In genomic region chr10:20725384-20725983, GRCm38 (mm10) we compare ENCODE assay signal across 8 mouse cellular contexts. TPM values are rescaled to one million over a fixed set of nuclear protein-coding genes. Genes with fewer than 3 reads are reported as not detected.
DNase-seq lines count a peak whose midpoint lies in the region; ATAC-seq and TF ChIP-seq lines count a peak whose summit lies in the region.

No protein-coding gene starts in this region.

- ATAC-seq in frontal cortex, adult (ENCODE audit: low TSS enrichment) = peak; percentile 60
- no peak for ATAC-seq in limb, embryonic 15.5 days (ENCODE audit: insufficient number of reproducible peaks, low FRiP score, low TSS enrichment, low read depth)
- no peak for ATAC-seq in stomach, postnatal 0 days (ENCODE audit: low FRiP score, low TSS enrichment)
- no peak for ATAC-seq in megakaryocyte progenitor cell, adult 5-6 weeks (replicated peaks; ENCODE audit: poor library complexity)

- no peak for TF ChIP-seq EP300 in stomach, postnatal 0 days (optimal IDR thresholded peaks at IDR 0.05)

- H3K4me1 ChIP-seq in limb, embryonic 15.5 days = peaks cover 21% of the 10 kb centered on the region
- no peaks in the 10 kb centered on the region for H3K4me1 ChIP-seq in stomach, postnatal 0 days (replicated peaks; ENCODE audit: control insufficient read depth, insufficient read depth)

- DNase-seq in frontal cortex, postnatal 25 days (ENCODE audit: low spot score in 2 of 2) = no peak
- peak; percentile 38 for DNase-seq in retina, postnatal 1 day
- no peak for DNase-seq in retina, embryonic 14.5 days (ENCODE audit: low spot score)
- no peak for DNase-seq in stomach, postnatal 0 days (ENCODE audit: low spot score)
- no peak for DNase-seq in cerebellum, adult 18-20 months

- H3K4me2 ChIP-seq in limb, embryonic 15.5 days = peak overlapping the region; percentile 51
- H3K4me2 ChIP-seq in stomach, postnatal 0 days (replicated peaks; ENCODE audit: low read depth) = peak overlapping the region; percentile 58

- TF ChIP-seq CTCF in stomach, postnatal 0 days (IDR thresholded peaks at IDR 0.05; ENCODE audit: low read depth) = no peak

- H3K4me3 ChIP-seq in limb, embryonic 15.5 days = peak overlapping the region; percentile 41
- H3K4me3 ChIP-seq in stomach, postnatal 0 days (ENCODE audit: low read depth, low read length) = no peak overlapping the region

- WGBS in limb, embryonic 15.5 days = 26% methylated on average over 8 of the region's 8 CpGs
- WGBS in stomach, postnatal 0 days = 53% methylated on average over 8 of the region's 8 CpGs

- no peaks in the 10 kb centered on the region for H3K9me3 ChIP-seq in limb, embryonic 15.5 days
- no peaks in the 10 kb centered on the region for H3K9me3 ChIP-seq in stomach, postnatal 0 days (ENCODE audit: control insufficient read depth, low read length)

- H3K27me3 ChIP-seq in limb, embryonic 15.5 days = no peaks in the 10 kb centered on the region
- no peaks in the 10 kb centered on the region for H3K27me3 ChIP-seq in stomach, postnatal 0 days (ENCODE audit: control insufficient read depth, insufficient read depth, low read length)

- H3K9ac ChIP-seq in limb, embryonic 15.5 days = no peak overlapping the region
- H3K9ac ChIP-seq in stomach, postnatal 0 days (ENCODE audit: low read length) = no peak overlapping the region; the same call in 1 of the 2 replicates

- H3K27ac ChIP-seq in limb, embryonic 15.5 days = peak overlapping the region; percentile 78
- 0 out of 2 replicates have a peak overlapping the region, but pooled peaks have one; percentile 18 for H3K27ac ChIP-seq in stomach, postnatal 0 days (replicated peaks)

- H3K36me3 ChIP-seq in limb, embryonic 15.5 days = no peaks in the 10 kb centered on the region
- H3K36me3 ChIP-seq in stomach, postnatal 0 days (ENCODE audit: control insufficient read depth, insufficient read depth, low read length) = no peaks in the 10 kb centered on the region

RNA-seq across cellular contexts. Expression of gene Pde7b, which starts 0.6 kb away (rescaled TPM):
- polyA plus RNA-seq in limb, embryonic 15.5 days (2015; fragmentation: Nextera tagmentation; extraction: Ambion mirVana) = 7.4 and 7.8 TPM in 2 replicates
- 1.6 and 2.3 TPM in 2 replicates for polyA plus RNA-seq in stomach, postnatal 0 days (2015; fragmentation: Nextera tagmentation; extraction: Ambion mirVana)
- 1.9 and 2.2 TPM in 2 replicates for total RNA-seq in megakaryocyte progenitor cell, adult 5-6 weeks (2015)
- total RNA-seq in megakaryocyte progenitor cell, adult 5-6 weeks (2017) = 1.9 and 2.2 TPM in 2 replicates
